Mouse (Mus musculus): ENCODE results near the gene Fam187a.

DNA sequence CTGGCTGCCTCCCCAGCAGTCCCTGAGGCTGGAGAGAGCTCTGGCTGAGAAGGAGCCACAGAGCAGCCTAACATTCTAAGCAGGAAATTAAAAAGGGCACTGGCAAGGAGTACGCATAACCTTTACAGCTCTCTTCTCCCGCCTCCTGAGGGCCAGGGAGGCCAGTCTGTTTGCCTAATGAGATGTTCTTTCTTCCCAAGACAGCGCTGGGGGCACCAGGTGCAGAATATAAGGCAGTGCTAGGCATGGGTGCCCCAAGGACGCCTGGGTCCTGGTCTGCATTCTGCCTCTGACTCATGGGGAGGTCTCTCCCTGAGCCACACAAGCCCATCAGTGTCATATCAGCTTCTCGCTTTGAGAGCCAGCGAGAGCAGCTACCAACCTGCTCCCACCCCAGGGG is 36.5 kb downstream of the Fam187a start:
- TF ChIP-seq POLR2A (IDR thresholded peaks at IDR 0.05; ENCODE audit: low read depth, low read length) = no peak
- no peak for TF ChIP-seq CTCF (IDR thresholded peaks at IDR 0.05; ENCODE audit: extremely low read depth, insufficient read depth, insufficient read length, insufficient replicate concordance)

Measured in spleen, adult 2 months (tissue).